Mouse (Mus musculus): ENCODE measurements around the gene Meis2. TPM values are rescaled to one million over a fixed set of nuclear protein-coding genes. Genes with fewer than 3 reads are reported as not detected.
A peak's percentile ranks its signal among the peaks of the same experiment; 100 is the strongest.

Gene Meis2
- 100 to 1,000 TPM; 224 to 238 TPM for total RNA-seq (2021)
- long read RNA-seq, experiment 1, transcript Meis2-206 (13 exons, 3,697 nt), result major isoform, 8 of 136 reads
- long read RNA-seq, experiment 1, partial matches to known transcripts, result 44 of 136 reads
- long read RNA-seq, experiment 1, other reads (novel, unspliced or antisense), result 73 of 136 reads
- long read RNA-seq, experiment 2, partial matches to known transcripts, result 5 of 25 reads
- long read RNA-seq, experiment 2, other reads (novel, unspliced or antisense), result 16 of 25 reads

GRCm38 (mm10) chr2:116065570-116066005 lies at the start of gene Meis2:
Gene Meis2, minus strand, starts transcription at chr2:116065839.
- DNase-seq, result peak; percentile 92 to 94

GRCm38 (mm10) chr2:116106194-116106593 lies 40.6 kb upstream of the Meis2 start:
- DNase-seq, result no peak

- no peak for DNase-seq
Measured at GRCm38 (mm10) chr2:116105179-116105578, 39.5 kb upstream of the Meis2 start.

- DNase-seq, result no peak
Measured at GRCm38 (mm10) chr2:116103411-116103996, 37.9 kb upstream of the Meis2 start.

- DNase-seq, result peak; percentile 81
Measured at GRCm38 (mm10) chr2:116101221-116101620, 35.6 kb upstream of the Meis2 start.

- DNase-seq, result no peak
Measured at GRCm38 (mm10) chr2:116080961-116081360, 15.3 kb upstream of the Meis2 start.

GRCm38 (mm10) chr2:116078841-116079240 lies 13.2 kb upstream of the Meis2 start:
- no peak for DNase-seq

- no peak for DNase-seq
Measured at GRCm38 (mm10) chr2:116077716-116078115, 12.1 kb upstream of the Meis2 start.

- no peak for DNase-seq
Measured at GRCm38 (mm10) chr2:116076752-116077480, 11.3 kb upstream of the Meis2 start.

GRCm38 (mm10) chr2:116075902-116076301 lies 10.3 kb upstream of the Meis2 start:
- DNase-seq, result peak; percentile 88 to 89

GRCm38 (mm10) chr2:116075477-116075876 lies 9.8 kb upstream of the Meis2 start:
- peak in 1 of 2 experiments; percentile 58 for DNase-seq

GRCm38 (mm10) chr2:116074726-116075440 lies 9.2 kb upstream of the Meis2 start:
- no peak for DNase-seq

GRCm38 (mm10) chr2:116074061-116074460 lies 8.4 kb upstream of the Meis2 start:
- DNase-seq, result no peak

GRCm38 (mm10) chr2:116073311-116073904 lies 7.8 kb upstream of the Meis2 start:
- no peak for DNase-seq

GRCm38 (mm10) chr2:116072706-116073105 lies 7.1 kb upstream of the Meis2 start:
- DNase-seq, result no peak

GRCm38 (mm10) chr2:116072321-116072640 lies 6.6 kb upstream of the Meis2 start:
- no peak for DNase-seq

GRCm38 (mm10) chr2:116071571-116072320 lies 6.1 kb upstream of the Meis2 start:
- DNase-seq, result peak; percentile 81 to 87

GRCm38 (mm10) chr2:116070614-116071425 lies 5.2 kb upstream of the Meis2 start:
- no peak for DNase-seq

- no peak for DNase-seq
Measured at GRCm38 (mm10) chr2:116069451-116070225, 4.0 kb upstream of the Meis2 start.

- DNase-seq, result no peak
Measured at GRCm38 (mm10) chr2:116068901-116069300, 3.3 kb upstream of the Meis2 start.
